Comparison of ENCODE assay signal across 24 mouse cellular contexts in the genomic region with DNA sequence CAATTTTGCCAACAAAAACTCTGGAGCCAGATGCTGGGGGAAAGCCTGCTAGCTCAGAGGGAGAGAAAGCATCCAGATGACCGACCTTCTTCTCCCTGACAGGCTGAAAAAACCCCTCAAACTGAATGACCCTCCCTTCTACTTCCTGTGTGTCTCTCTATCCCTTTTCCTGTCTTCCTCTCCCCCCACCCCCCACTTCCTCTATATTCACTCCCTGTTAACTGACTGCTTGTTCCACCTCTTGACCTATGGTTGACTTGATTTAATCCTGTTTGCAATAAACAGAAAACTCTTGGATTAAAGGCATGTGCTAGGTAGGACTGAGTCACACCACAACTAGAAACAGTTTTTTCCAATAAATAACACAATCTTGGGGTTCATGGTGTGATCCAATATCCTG. TPM values are rescaled to one million over a fixed set of nuclear protein-coding genes. Genes with fewer than 3 reads are reported as not detected.
"Had no signal": no experiment of that assay in that cellular context is flagged by ENCODE, and none has a peak within 500 bp of the region (broad histone marks: within the 10 kb centered on the region; RNA-seq: fewer than 3 reads in every experiment).

No protein-coding gene starts in this region.

- H3K27ac ChIP-seq: liver, embryonic 14.5 days; midbrain, embryonic 10.5 days; midbrain, embryonic 13.5 days; neural tube, embryonic 13.5 days; neural tube, embryonic 15.5 days; stomach, embryonic 15.5 days; stomach, postnatal 0 days had no signal

- H3K4me2 ChIP-seq: lung, embryonic 14.5 days; midbrain, embryonic 13.5 days; neural tube, embryonic 13.5 days; neural tube, embryonic 15.5 days; stomach, embryonic 15.5 days had no signal

- ATAC-seq: midbrain, embryonic 13.5 days; midbrain, embryonic 16.5 days had no signal

- H3K9ac ChIP-seq: liver, embryonic 14.5 days; lung, embryonic 14.5 days; midbrain, embryonic 13.5 days; neural tube, embryonic 13.5 days; neural tube, embryonic 15.5 days; stomach, embryonic 15.5 days had no signal

- H3K4me3 ChIP-seq: midbrain, embryonic 10.5 days; midbrain, embryonic 13.5 days; myocyte; neural tube, embryonic 13.5 days; neural tube, embryonic 15.5 days; stomach, embryonic 15.5 days had no signal

- H3K9me3 ChIP-seq: midbrain, embryonic 10.5 days; midbrain, embryonic 13.5 days; neural tube, embryonic 13.5 days; neural tube, embryonic 15.5 days; stomach, embryonic 15.5 days had no signal

- H3K4me1 ChIP-seq: midbrain, embryonic 13.5 days; neural tube, embryonic 13.5 days; neural tube, embryonic 15.5 days; stomach, embryonic 15.5 days had no signal

- DNase-seq: lung, adult 18-20 months; lung, embryonic 14.5 days; lung, postnatal 10 days; lung, postnatal 4 days; retina, postnatal 1 day; right cerebral cortex, adult 18-20 months; right cerebral cortex, postnatal 25 days; right cerebral cortex, postnatal 4 days; thymus, adult 2 months; thymus, postnatal 25 days; thymus, postnatal 4 days had no signal

- H3K36me3 ChIP-seq: midbrain, embryonic 10.5 days; midbrain, embryonic 13.5 days; neural tube, embryonic 13.5 days; neural tube, embryonic 15.5 days; stomach, embryonic 15.5 days had no signal

- H3K27me3 ChIP-seq: midbrain, embryonic 13.5 days; neural tube, embryonic 13.5 days; neural tube, embryonic 15.5 days; stomach, embryonic 15.5 days had no signal

RNA-seq across cellular contexts. Expression of gene Sele, which starts 33.4 kb away (rescaled TPM):
- total RNA-seq: megakaryocyte-erythroid progenitor cell, adult 5-6 weeks had no signal
- polyA plus RNA-seq: lung, embryonic 14.5 days; lung, embryonic 16.5 days; midbrain, embryonic 10.5 days; midbrain, embryonic 13.5 days; midbrain, embryonic 16.5 days; myocyte; neural tube, embryonic 13.5 days; neural tube, embryonic 15.5 days; small intestine, adult 2 months; stomach, embryonic 15.5 days had no signal

RNA-seq across cellular contexts. Expression of gene Sell, which starts 47.2 kb away (rescaled TPM):
- polyA plus RNA-seq: midbrain, embryonic 10.5 days; midbrain, embryonic 13.5 days; midbrain, embryonic 16.5 days; myocyte; neural tube, embryonic 11.5 days had no signal
